Mouse (Mus musculus): Measurements from ENCODE around the gene Tbc1d22b. TPM values are rescaled to one million over a fixed set of nuclear protein-coding genes. Genes with fewer than 3 reads are reported as not detected.
A peak's percentile ranks its signal among the peaks of the same experiment; 100 is the strongest.

The Tbc1d22b gene
- polyA plus RNA-seq, 1 experiment from 2014 or later = 10.2 TPM

- no peak overlapping the region for H3K27ac ChIP-seq (replicated peaks in 1 of 2; ENCODE audit: control insufficient read depth in 1 of 2, insufficient read depth in 1 of 2, low read depth in 2 of 2, low read length in 2 of 2)
- no peak overlapping the region for H3K4me3 ChIP-seq (ENCODE audit: control insufficient read depth in 1 of 2, insufficient read depth in 1 of 2, low read depth in 1 of 2, low read length in 2 of 2)
- H3K4me1 ChIP-seq (ENCODE audit: control insufficient read depth in 2 of 2, insufficient read depth in 2 of 2, low read length in 2 of 2) = peaks cover 0 to 2% of the 10 kb centered on the region in 2 experiments; a peak in 1 of 4 replicates
- no peaks in the 10 kb centered on the region for H3K36me3 ChIP-seq (ENCODE audit: control insufficient read depth, insufficient read depth, low read length)
- no peaks in the 10 kb centered on the region for H3K27me3 ChIP-seq (ENCODE audit: control insufficient read depth, insufficient read depth, low read length)
- H3K4me2 ChIP-seq (ENCODE audit: low read length) = no peak overlapping the region
- ATAC-seq (ENCODE audit: insufficient number of reproducible peaks, insufficient read depth, low FRiP score, low read depth) = no peak
- H3K9ac ChIP-seq (ENCODE audit: low read length) = no peak overlapping the region
- no peaks in the 10 kb centered on the region; the same call in 1 of the 2 replicates for H3K9me3 ChIP-seq (ENCODE audit: control insufficient read depth, low read length)
- 78% methylated on average over 8 of the region's 8 CpGs for whole genome bisulfite sequencing
Observed at GRCm38 (mm10) chr17:29528568-29529187, 20.9 kb upstream of the Tbc1d22b start.

- Histone ChIP-seq H3K9me3 (ENCODE audit: control insufficient read depth, low read length) (no peaks in the 10 kb centered on the region; the same call in 1 of the 2 replicates), H3K9ac (ENCODE audit: low read length) (no peak overlapping the region), H3K4me3 (ENCODE audit: control insufficient read depth in 1 of 2, insufficient read depth in 1 of 2, low read depth in 1 of 2, low read length in 2 of 2) (no peak overlapping the region), H3K27me3 (ENCODE audit: control insufficient read depth, insufficient read depth, low read length) (no peaks in the 10 kb centered on the region), H3K4me1 (ENCODE audit: control insufficient read depth in 2 of 2, insufficient read depth in 2 of 2, low read length in 2 of 2) (peaks cover 0 to 2% of the 10 kb centered on the region in 2 experiments; a peak in 1 of 4 replicates), H3K27ac (replicated peaks in 1 of 2; ENCODE audit: control insufficient read depth in 1 of 2, insufficient read depth in 1 of 2, low read depth in 2 of 2, low read length in 2 of 2) (no peak overlapping the region), H3K4me2 (ENCODE audit: low read length) (no peak overlapping the region), H3K36me3 (ENCODE audit: control insufficient read depth, insufficient read depth, low read length) (no peaks in the 10 kb centered on the region)
- ATAC-seq (ENCODE audit: insufficient number of reproducible peaks, insufficient read depth, low FRiP score, low read depth) = no peak
- WGBS = 78% methylated on average over 6 of the region's 6 CpGs
Observed at GRCm38 (mm10) chr17:29530508-29530907, 19.1 kb upstream of the Tbc1d22b start.

- WGBS = 70% methylated on average over 9 of the region's 9 CpGs
- H3K9me3 ChIP-seq (ENCODE audit: control insufficient read depth, low read length) = no peaks in the 10 kb centered on the region
- no peak for ATAC-seq (ENCODE audit: insufficient number of reproducible peaks, insufficient read depth, low FRiP score, low read depth)
- H3K4me1 ChIP-seq (ENCODE audit: control insufficient read depth in 2 of 2, insufficient read depth in 2 of 2, low read length in 2 of 2) = peaks cover 0 to 2% of the 10 kb centered on the region in 2 experiments; a peak in 1 of 4 replicates
- no peaks in the 10 kb centered on the region for H3K27me3 ChIP-seq (ENCODE audit: control insufficient read depth, insufficient read depth, low read length)
- H3K4me2 ChIP-seq (ENCODE audit: low read length) = no peak overlapping the region
- H3K9ac ChIP-seq (ENCODE audit: low read length) = no peak overlapping the region
- no peaks in the 10 kb centered on the region for H3K36me3 ChIP-seq (ENCODE audit: control insufficient read depth, insufficient read depth, low read length)
- no peak overlapping the region for H3K27ac ChIP-seq (replicated peaks in 1 of 2; ENCODE audit: control insufficient read depth in 1 of 2, insufficient read depth in 1 of 2, low read depth in 2 of 2, low read length in 2 of 2)
- H3K4me3 ChIP-seq (ENCODE audit: control insufficient read depth in 1 of 2, insufficient read depth in 1 of 2, low read depth in 1 of 2, low read length in 2 of 2) = no peak overlapping the region
Observed at GRCm38 (mm10) chr17:29531278-29531677, 18.3 kb upstream of the Tbc1d22b start.

- ATAC-seq (ENCODE audit: insufficient number of reproducible peaks, insufficient read depth, low FRiP score, low read depth) = no peak
- Histone ChIP-seq H3K9ac (ENCODE audit: low read length) (no peak overlapping the region), H3K4me3 (ENCODE audit: control insufficient read depth in 1 of 2, insufficient read depth in 1 of 2, low read depth in 1 of 2, low read length in 2 of 2) (no peak overlapping the region), H3K4me1 (ENCODE audit: control insufficient read depth in 2 of 2, insufficient read depth in 2 of 2, low read length in 2 of 2) (peaks cover 0 to 2% of the 10 kb centered on the region in 2 experiments; a peak in 1 of 4 replicates), H3K9me3 (ENCODE audit: control insufficient read depth, low read length) (no peaks in the 10 kb centered on the region), H3K36me3 (ENCODE audit: control insufficient read depth, insufficient read depth, low read length) (no peaks in the 10 kb centered on the region), H3K27me3 (ENCODE audit: control insufficient read depth, insufficient read depth, low read length) (no peaks in the 10 kb centered on the region), H3K27ac (replicated peaks in 1 of 2; ENCODE audit: control insufficient read depth in 1 of 2, insufficient read depth in 1 of 2, low read depth in 2 of 2, low read length in 2 of 2) (no peak overlapping the region), H3K4me2 (ENCODE audit: low read length) (no peak overlapping the region)
- 55% methylated on average over 10 of the region's 10 CpGs for WGBS
Observed at GRCm38 (mm10) chr17:29531757-29532384, 17.7 kb upstream of the Tbc1d22b start.

GRCm38 (mm10) chr17:29533866-29534265 lies 15.7 kb upstream of the Tbc1d22b start:
- Histone ChIP-seq H3K36me3 (ENCODE audit: control insufficient read depth, insufficient read depth, low read length) (no peaks in the 10 kb centered on the region), H3K9ac (ENCODE audit: low read length) (no peak overlapping the region), H3K9me3 (ENCODE audit: control insufficient read depth, low read length) (no peaks in the 10 kb centered on the region), H3K27me3 (ENCODE audit: control insufficient read depth, insufficient read depth, low read length) (no peaks in the 10 kb centered on the region), H3K4me2 (ENCODE audit: low read length) (no peak overlapping the region), H3K4me1 (ENCODE audit: control insufficient read depth in 2 of 2, insufficient read depth in 2 of 2, low read length in 2 of 2) (peaks cover 0 to 2% of the 10 kb centered on the region in 2 experiments; a peak in 1 of 4 replicates), H3K4me3 (ENCODE audit: control insufficient read depth in 1 of 2, insufficient read depth in 1 of 2, low read depth in 1 of 2, low read length in 2 of 2) (no peak overlapping the region), H3K27ac (replicated peaks in 1 of 2; ENCODE audit: control insufficient read depth in 1 of 2, insufficient read depth in 1 of 2, low read depth in 2 of 2, low read length in 2 of 2) (no peak overlapping the region)
- ATAC-seq (ENCODE audit: insufficient number of reproducible peaks, insufficient read depth, low FRiP score, low read depth) = no peak
- 84% methylated on average over 11 of the region's 11 CpGs for WGBS

- Histone ChIP-seq H3K4me2 (ENCODE audit: low read length) (no peak overlapping the region), H3K4me3 (ENCODE audit: control insufficient read depth in 1 of 2, insufficient read depth in 1 of 2, low read depth in 1 of 2, low read length in 2 of 2) (no peak overlapping the region), H3K9me3 (ENCODE audit: control insufficient read depth, low read length) (no peaks in the 10 kb centered on the region), H3K27ac (replicated peaks in 1 of 2; ENCODE audit: control insufficient read depth in 1 of 2, insufficient read depth in 1 of 2, low read depth in 2 of 2, low read length in 2 of 2) (no peak overlapping the region), H3K4me1 (ENCODE audit: control insufficient read depth in 2 of 2, insufficient read depth in 2 of 2, low read length in 2 of 2) (no peaks in the 10 kb centered on the region), H3K36me3 (ENCODE audit: control insufficient read depth, insufficient read depth, low read length) (no peaks in the 10 kb centered on the region), H3K9ac (ENCODE audit: low read length) (no peak overlapping the region), H3K27me3 (ENCODE audit: control insufficient read depth, insufficient read depth, low read length) (no peaks in the 10 kb centered on the region)
- WGBS = 86% methylated on average over 8 of the region's 8 CpGs
- ATAC-seq (ENCODE audit: insufficient number of reproducible peaks, insufficient read depth, low FRiP score, low read depth) = no peak
Observed at GRCm38 (mm10) chr17:29540426-29540825, 9.2 kb upstream of the Tbc1d22b start.

GRCm38 (mm10) chr17:29541419-29541818 lies 8.2 kb upstream of the Tbc1d22b start:
- no peak overlapping the region for H3K4me2 ChIP-seq (ENCODE audit: low read length)
- 50% methylated on average over 14 of the region's 14 CpGs for WGBS
- H3K4me3 ChIP-seq (ENCODE audit: control insufficient read depth in 1 of 2, insufficient read depth in 1 of 2, low read depth in 1 of 2, low read length in 2 of 2) = no peak overlapping the region
- no peaks in the 10 kb centered on the region for H3K36me3 ChIP-seq (ENCODE audit: control insufficient read depth, insufficient read depth, low read length)
- no peak overlapping the region; a peak in 1 of 4 replicates for H3K27ac ChIP-seq (replicated peaks in 1 of 2; ENCODE audit: control insufficient read depth in 1 of 2, insufficient read depth in 1 of 2, low read depth in 2 of 2, low read length in 2 of 2)
- H3K4me1 ChIP-seq (ENCODE audit: control insufficient read depth in 2 of 2, insufficient read depth in 2 of 2, low read length in 2 of 2) = no peaks in the 10 kb centered on the region
- no peaks in the 10 kb centered on the region for H3K9me3 ChIP-seq (ENCODE audit: control insufficient read depth, low read length)
- no peak overlapping the region for H3K9ac ChIP-seq (ENCODE audit: low read length)
- ATAC-seq (ENCODE audit: insufficient number of reproducible peaks, insufficient read depth, low FRiP score, low read depth) = peak; percentile 89
- H3K27me3 ChIP-seq (ENCODE audit: control insufficient read depth, insufficient read depth, low read length) = no peaks in the 10 kb centered on the region
